Mouse (Mus musculus): ENCODE data around the gene Gm45717.

GRCm38 (mm10) chr7:140953800-140954732, 1.7 kb downstream of the Gm45717 start:
- TF ChIP-seq CTCF (IDR thresholded peaks at IDR 0.05; ENCODE audit: low read depth, low read length) (no peak), GATA1 (IDR thresholded peaks at IDR 0.05; ENCODE audit: borderline replicate concordance, low read length) (no peak), TAL1 (conservative IDR thresholded peaks at IDR 0.05; ENCODE audit: low read depth, low read length) (no peak)
